Mouse (Mus musculus): ENCODE data around the gene Bloc1s4. TPM values are rescaled to one million over a fixed set of nuclear protein-coding genes. Genes with fewer than 3 reads are reported as not detected.

Bloc1s4 gene
- polyA plus RNA-seq, 1 experiment from 2014 or later, result 27.6 TPM

- H3K27me3 ChIP-seq, result 0 out of 2 replicates have a peak, but pooled peaks cover 5% of the 10 kb centered on the region
- H3K9me3 ChIP-seq, result no peaks in the 10 kb centered on the region
- 61% methylated on average over 4 of the region's 4 CpGs for WGBS
- no peak for ATAC-seq
- no peaks in the 10 kb centered on the region for H3K36me3 ChIP-seq
- no peaks in the 10 kb centered on the region; the same call in 1 of the 2 replicates for H3K4me1 ChIP-seq (replicated peaks)
- no peak overlapping the region for H3K27ac ChIP-seq
- H3K4me3 ChIP-seq (replicated peaks), result no peak overlapping the region
- H3K9ac ChIP-seq (replicated peaks), result no peak overlapping the region
- no peak overlapping the region for H3K4me2 ChIP-seq (replicated peaks)
These were observed 10.7 kb downstream of the Bloc1s4 start for GRCm38 (mm10) chr5:36737765-36738164.

- Histone ChIP-seq H3K9ac (replicated peaks) (no peak overlapping the region), H3K4me1 (replicated peaks) (no peaks in the 10 kb centered on the region), H3K27me3 (0 out of 2 replicates have a peak, but pooled peaks cover 5% of the 10 kb centered on the region), H3K4me3 (replicated peaks) (no peak overlapping the region), H3K9me3 (no peaks in the 10 kb centered on the region), H3K36me3 (no peaks in the 10 kb centered on the region), H3K4me2 (replicated peaks) (no peak overlapping the region), H3K27ac (no peak overlapping the region)
- no peak for ATAC-seq
- WGBS, result 84% methylated on average over 8 of the region's 8 CpGs
These were observed 12.4 kb downstream of the Bloc1s4 start for GRCm38 (mm10) chr5:36736009-36736408.

- WGBS, result 82% methylated on average over 6 of the region's 6 CpGs
These were observed 13.3 kb downstream of the Bloc1s4 start for GRCm38 (mm10) chr5:36735106-36735505.

DNA sequence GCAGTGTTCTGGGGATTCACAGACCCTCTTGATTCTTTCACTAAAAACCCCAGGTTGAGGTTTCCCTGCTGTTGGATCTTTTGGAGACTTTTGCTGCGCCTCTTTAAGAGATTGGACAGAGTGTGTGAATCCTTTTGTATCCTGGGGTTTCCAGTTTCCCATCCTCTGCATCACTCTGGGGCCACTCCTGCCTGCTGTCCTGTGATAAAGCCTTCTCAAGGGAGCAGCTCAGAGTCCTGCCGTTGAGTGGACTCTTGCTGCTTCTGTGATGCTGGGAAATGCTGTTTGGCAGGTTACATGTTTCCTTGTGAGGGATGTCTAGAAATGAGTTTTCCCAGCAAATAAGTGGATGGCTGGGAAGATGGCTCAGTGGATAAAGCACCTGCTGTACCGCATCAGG is 15.0 kb downstream of the Bloc1s4 start:
- Histone ChIP-seq H3K36me3 (no peaks in the 10 kb centered on the region), H3K27me3 (0 out of 2 replicates have a peak, but pooled peaks cover 5% of the 10 kb centered on the region), H3K27ac (no peak overlapping the region), H3K4me3 (replicated peaks) (no peak overlapping the region), H3K9ac (replicated peaks) (no peak overlapping the region), H3K4me2 (replicated peaks) (no peak overlapping the region), H3K9me3 (no peaks in the 10 kb centered on the region), H3K4me1 (replicated peaks) (no peaks in the 10 kb centered on the region)
- 79% methylated on average over 3 of the region's 3 CpGs for WGBS
- no peak for ATAC-seq

More at GRCm38 (mm10) chr5:36735106-36735505, 13.3 kb downstream of the Bloc1s4 start:
- Histone ChIP-seq H3K4me3 (replicated peaks) (no peak overlapping the region), H3K27ac (no peak overlapping the region), H3K36me3 (no peaks in the 10 kb centered on the region), H3K9ac (replicated peaks) (no peak overlapping the region), H3K9me3 (no peaks in the 10 kb centered on the region), H3K27me3 (0 out of 2 replicates have a peak, but pooled peaks cover 5% of the 10 kb centered on the region), H3K4me1 (replicated peaks) (no peaks in the 10 kb centered on the region), H3K4me2 (replicated peaks) (no peak overlapping the region)
- ATAC-seq, result no peak

DNA sequence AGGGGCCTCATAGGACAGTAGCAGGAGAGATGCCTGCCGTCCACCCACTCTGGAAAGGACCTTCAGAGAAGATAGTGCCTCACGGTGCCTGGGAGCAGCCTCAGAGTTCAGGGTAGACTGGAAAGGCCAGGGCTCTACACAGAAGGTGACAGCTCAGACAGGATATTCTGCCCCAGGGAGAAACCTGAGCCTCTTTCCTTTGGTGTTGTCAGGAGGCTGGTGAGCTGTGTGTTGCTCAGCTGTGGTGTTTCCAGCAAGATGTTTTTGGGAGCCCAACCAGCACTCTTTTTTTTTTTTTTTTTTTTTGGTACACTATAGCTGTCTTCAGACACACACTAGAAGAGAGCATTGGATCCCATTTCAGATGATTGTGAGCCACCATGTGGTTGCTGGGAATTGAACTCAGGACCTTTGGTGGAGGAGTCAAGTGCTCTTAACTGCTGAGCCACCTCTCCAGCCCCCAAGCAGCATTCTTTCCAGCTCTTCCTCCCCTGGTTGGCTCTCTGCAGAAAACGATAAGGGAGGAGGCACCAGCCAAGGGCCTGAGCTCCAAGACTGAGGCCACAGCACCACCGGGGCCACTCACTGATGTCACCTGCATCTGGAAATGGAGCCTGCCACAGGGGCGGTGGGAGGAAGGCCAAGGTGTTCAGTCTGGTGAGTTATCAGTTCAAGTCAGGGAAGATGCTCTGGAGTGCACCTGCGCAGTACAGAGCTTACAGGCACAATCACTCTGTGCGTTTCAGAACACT is 16.4 kb downstream of the Bloc1s4 start:
- 79% methylated on average over 7 of the region's 7 CpGs for WGBS
- Histone ChIP-seq H3K27ac (no peak overlapping the region), H3K4me2 (replicated peaks) (no peak overlapping the region), H3K36me3 (no peaks in the 10 kb centered on the region), H3K4me3 (replicated peaks) (no peak overlapping the region), H3K9me3 (no peaks in the 10 kb centered on the region), H3K27me3 (0 out of 2 replicates have a peak, but pooled peaks cover 5% of the 10 kb centered on the region), H3K9ac (replicated peaks) (no peak overlapping the region), H3K4me1 (replicated peaks) (no peaks in the 10 kb centered on the region)
- no peak for ATAC-seq

DNA sequence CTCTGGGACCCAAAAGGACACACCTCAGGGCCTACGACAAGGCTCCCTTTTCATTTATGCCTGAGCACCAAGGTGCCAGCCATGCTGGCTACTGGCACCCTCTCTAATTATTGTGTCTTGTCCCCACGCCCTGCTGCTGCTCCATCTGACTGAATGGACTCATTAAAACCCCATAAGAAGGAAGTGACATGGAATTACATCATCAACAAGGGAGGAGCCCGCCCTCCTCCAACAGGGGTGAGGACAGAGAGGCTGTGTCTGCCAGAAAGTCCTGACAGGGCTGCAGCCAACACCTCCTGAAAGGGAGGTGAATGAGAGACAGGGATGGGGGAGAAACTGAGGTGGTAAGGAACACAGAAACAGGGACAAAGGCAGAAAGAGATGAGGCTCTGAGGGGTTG is 17.8 kb downstream of the Bloc1s4 start:
- 0 out of 2 replicates have a peak, but pooled peaks cover 5% of the 10 kb centered on the region for H3K27me3 ChIP-seq
- no peaks in the 10 kb centered on the region for H3K4me1 ChIP-seq (replicated peaks)
- ATAC-seq, result no peak
- no peak overlapping the region for H3K4me2 ChIP-seq (replicated peaks)
- H3K4me3 ChIP-seq (replicated peaks), result no peak overlapping the region
- H3K36me3 ChIP-seq, result no peaks in the 10 kb centered on the region
- WGBS, result 71% methylated on average over 3 of the region's 3 CpGs
- H3K9me3 ChIP-seq, result no peaks in the 10 kb centered on the region
- no peak overlapping the region for H3K27ac ChIP-seq
- H3K9ac ChIP-seq (replicated peaks), result no peak overlapping the region

GRCm38 (mm10) chr5:36729923-36730322 is 18.5 kb downstream of the Bloc1s4 start:
- 89% methylated on average over 2 of the region's 2 CpGs for WGBS
- Histone ChIP-seq H3K4me3 (replicated peaks) (no peak overlapping the region), H3K4me2 (replicated peaks) (no peak overlapping the region), H3K9me3 (no peaks in the 10 kb centered on the region), H3K36me3 (no peaks in the 10 kb centered on the region), H3K27me3 (0 out of 2 replicates have a peak, but pooled peaks cover under 1% of the 10 kb centered on the region), H3K9ac (replicated peaks) (no peak overlapping the region), H3K4me1 (replicated peaks) (no peaks in the 10 kb centered on the region), H3K27ac (no peak overlapping the region)
- ATAC-seq, result no peak

GRCm38 (mm10) chr5:36729086-36729473 is 19.4 kb downstream of the Bloc1s4 start:
- Histone ChIP-seq H3K27me3 (no peaks in the 10 kb centered on the region), H3K4me1 (replicated peaks) (no peaks in the 10 kb centered on the region), H3K27ac (no peak overlapping the region), H3K36me3 (no peaks in the 10 kb centered on the region), H3K4me2 (replicated peaks) (no peak overlapping the region), H3K9me3 (no peaks in the 10 kb centered on the region), H3K9ac (replicated peaks) (no peak overlapping the region; the same call in 1 of the 2 replicates), H3K4me3 (replicated peaks) (no peak overlapping the region)
- WGBS, result 80% methylated on average over 4 of the region's 4 CpGs
- no peak for ATAC-seq

DNA sequence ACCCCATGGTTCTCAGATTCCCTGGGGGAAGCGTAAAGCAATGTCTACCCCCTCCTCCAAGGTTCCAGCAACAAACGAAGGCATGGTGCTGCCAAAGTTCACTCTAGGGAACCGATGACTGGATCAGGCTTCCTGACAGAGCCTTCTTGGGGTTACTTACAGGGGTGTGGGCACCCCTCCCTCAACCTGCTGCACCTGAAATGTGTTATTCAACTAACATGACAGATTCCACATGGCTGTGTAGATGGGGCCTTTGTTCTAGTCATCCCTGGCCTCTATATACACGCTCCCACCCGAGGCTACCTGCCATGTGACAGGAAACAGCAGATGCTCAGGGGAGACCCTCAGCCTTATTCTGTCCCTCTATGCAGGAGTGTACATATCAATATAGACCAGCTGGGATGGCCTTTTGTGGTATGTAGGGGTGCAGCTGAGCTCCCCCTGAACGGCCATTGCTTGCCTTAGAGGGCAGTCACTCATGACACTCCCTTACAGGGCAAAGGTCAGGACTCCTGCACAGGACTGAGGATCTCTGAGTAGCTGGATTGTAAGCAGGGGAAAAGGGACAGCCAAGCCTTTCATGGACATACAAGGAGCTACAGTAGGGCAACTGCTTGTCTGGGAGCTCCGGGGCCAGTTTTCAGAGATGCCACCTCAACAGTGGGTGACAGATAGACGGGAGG is 19.9 kb downstream of the Bloc1s4 start:
- no peaks in the 10 kb centered on the region for H3K4me1 ChIP-seq (replicated peaks)
- H3K4me2 ChIP-seq (replicated peaks), result no peak overlapping the region
- ATAC-seq, result no peak
- H3K9me3 ChIP-seq, result no peaks in the 10 kb centered on the region
- no peak overlapping the region for H3K27ac ChIP-seq
- H3K27me3 ChIP-seq, result no peaks in the 10 kb centered on the region
- H3K4me3 ChIP-seq (replicated peaks), result no peak overlapping the region
- no peak overlapping the region for H3K9ac ChIP-seq (replicated peaks)
- H3K36me3 ChIP-seq, result no peaks in the 10 kb centered on the region
- 79% methylated on average over 8 of the region's 8 CpGs for WGBS

- H3K36me3 ChIP-seq, result no peaks in the 10 kb centered on the region
- H3K4me2 ChIP-seq (replicated peaks), result no peak overlapping the region
- H3K27me3 ChIP-seq, result no peaks in the 10 kb centered on the region
- H3K27ac ChIP-seq, result no peak overlapping the region
- no peak for ATAC-seq
- no peaks in the 10 kb centered on the region for H3K4me1 ChIP-seq (replicated peaks)
- no peak overlapping the region for H3K9ac ChIP-seq (replicated peaks)
- 80% methylated on average over 7 of the region's 7 CpGs for WGBS
- H3K4me3 ChIP-seq (replicated peaks), result no peak overlapping the region
- no peaks in the 10 kb centered on the region for H3K9me3 ChIP-seq
These were observed 20.7 kb downstream of the Bloc1s4 start for GRCm38 (mm10) chr5:36727776-36728175.

DNA sequence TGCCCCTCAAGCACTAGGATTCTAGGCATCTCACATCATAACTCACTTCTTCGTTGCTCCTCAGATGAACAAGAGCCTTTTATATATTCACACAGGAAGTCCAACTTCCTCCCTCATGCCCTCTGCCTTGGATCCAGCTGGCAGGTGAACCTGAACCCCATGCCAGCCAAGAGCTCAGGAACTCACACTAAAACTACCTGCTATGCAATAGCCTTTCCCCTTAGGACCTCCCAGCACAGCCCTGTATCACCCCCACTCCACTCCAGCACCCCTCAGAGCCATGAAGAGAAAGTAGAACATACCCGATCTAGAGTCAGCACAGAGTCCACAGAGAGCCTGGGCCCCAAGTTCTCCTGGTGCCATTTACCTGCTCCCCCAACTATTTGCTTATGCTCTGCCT is 21.3 kb downstream of the Bloc1s4 start:
- no peak overlapping the region for H3K4me3 ChIP-seq (replicated peaks)
- no peaks in the 10 kb centered on the region for H3K9me3 ChIP-seq
- no peak overlapping the region for H3K4me2 ChIP-seq (replicated peaks)
- H3K27me3 ChIP-seq, result no peaks in the 10 kb centered on the region
- WGBS, result 76% methylated on average over 2 of the region's 2 CpGs
- H3K36me3 ChIP-seq, result no peaks in the 10 kb centered on the region
- no peak overlapping the region for H3K27ac ChIP-seq
- no peaks in the 10 kb centered on the region for H3K4me1 ChIP-seq (replicated peaks)
- ATAC-seq, result no peak
- H3K9ac ChIP-seq (replicated peaks), result no peak overlapping the region

DNA sequence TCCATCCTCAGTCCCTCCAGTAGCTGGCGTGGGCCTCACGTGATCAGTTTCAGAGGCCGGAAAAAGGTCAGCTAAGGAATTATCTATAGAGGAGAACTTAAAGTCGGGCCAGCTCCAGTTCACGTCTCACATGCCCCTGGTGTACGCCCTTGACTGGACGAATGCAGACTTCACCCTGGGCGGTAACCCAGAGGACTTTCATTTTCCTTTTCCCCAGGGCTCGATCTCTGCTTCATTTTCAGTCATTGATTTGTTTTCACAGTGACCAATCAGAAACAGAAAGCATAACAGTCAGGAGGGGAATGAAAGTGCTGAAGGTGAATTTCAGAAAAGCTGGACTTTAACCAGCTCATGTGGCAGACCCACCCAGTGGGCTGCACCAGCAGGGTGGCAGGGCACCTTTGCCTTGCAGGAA is 22.1 kb downstream of the Bloc1s4 start:
- ATAC-seq, result no peak
- Histone ChIP-seq H3K27ac (no peak overlapping the region), H3K9me3 (no peaks in the 10 kb centered on the region), H3K9ac (replicated peaks) (no peak overlapping the region), H3K36me3 (no peaks in the 10 kb centered on the region), H3K4me2 (replicated peaks) (no peak overlapping the region), H3K27me3 (no peaks in the 10 kb centered on the region), H3K4me1 (replicated peaks) (no peaks in the 10 kb centered on the region), H3K4me3 (replicated peaks) (no peak overlapping the region)
- 77% methylated on average over 9 of the region's 9 CpGs for WGBS
